Mouse (Mus musculus) lung, postnatal 0 days (tissue): ENCODE data around the gene Usp22. TPM values are rescaled to one million over a fixed set of nuclear protein-coding genes. Genes with fewer than 3 reads are reported as not detected.
"Not testable (repeated sequence)": the region's sequence is repeated elsewhere in the genome, so short reads cannot be mapped to it uniquely, and the experiment has no call there.

Source experiments
- ATAC-seq: fragments of 200-750 bp; cut with Nextera tagmentation; 2 replicates; pipeline ENCODE4 v1.8.0; 2017; ENCODE audit warnings: moderate library complexity
- DNase-seq: peaks from one replicate; pipeline ENCODE4 v3.0.0-alpha.2; 2016; ENCODE audit warnings: low spot score
- H3K27ac ChIP-seq: fragments of 300-500 bp; sonication (generic); 2 replicates; pipeline ENCODE4 v1.5.1; 2014; ENCODE audit warnings: antibody characterized with exemption, mild to moderate bottlenecking, low read length, mixed read lengths
- H3K27me3 ChIP-seq: fragments of 300-500 bp; sonication (generic); replicated peaks from 2 replicates; pipeline ENCODE4 v1.6.1; 2014; ENCODE audit warnings: low read length, mixed read lengths; ENCODE audit not compliant: insufficient read depth
- H3K36me3 ChIP-seq: fragments of 300-500 bp; sonication (generic); 2 replicates; pipeline ENCODE4 v1.6.1; 2014; ENCODE audit warnings: low read length, mixed read lengths; ENCODE audit not compliant: insufficient read depth
- H3K4me1 ChIP-seq: fragments of 300-500 bp; sonication (generic); 2 replicates; pipeline ENCODE4 v1.6.1; 2014; ENCODE audit warnings: antibody characterized with exemption, low read depth, low read length, mixed read lengths; ENCODE audit not compliant: insufficient read depth
- H3K4me2 ChIP-seq: fragments of 300-500 bp; sonication (generic); replicated peaks from 2 replicates; pipeline ENCODE4 v1.6.1; 2014; ENCODE audit warnings: low read depth, mild to moderate bottlenecking, low read length, moderate library complexity, mixed read lengths
- H3K4me3 ChIP-seq: fragments of 300-500 bp; sonication (generic); 2 replicates; pipeline ENCODE4 v1.5.1; 2014; ENCODE audit warnings: low read depth, low read length
- H3K9ac ChIP-seq: fragments of 300-500 bp; sonication (generic); replicated peaks from 2 replicates; pipeline ENCODE4 v1.6.1; 2014; ENCODE audit warnings: low read depth, mild to moderate bottlenecking
- H3K9me3 ChIP-seq: fragments of 300-500 bp; sonication (generic); 2 replicates; pipeline ENCODE4 v1.6.1; 2016; ENCODE audit warnings: low read length, mixed read lengths
- CTCF ChIP-seq: IDR thresholded peaks from 2 replicates; pipeline ENCODE4 v1.5.1; 2016; ENCODE audit warnings: antibody characterized with exemption, mild to moderate bottlenecking
- EP300 ChIP-seq: IDR thresholded peaks from 2 replicates; pipeline ENCODE4 v1.6.1; 2016; ENCODE audit warnings: antibody characterized with exemption, mild to moderate bottlenecking, control low read depth
- WGBS: fragments of 180-500 bp; shearing (Covaris S2); extraction: QIAGEN DNeasy Blood & Tissue Kit; methylation state at CpG from one replicate; pipeline ENCODE4 v1.1.7; 2014; 5-methylcytosine and 5-hydroxymethylcytosine counted together
- polyA plus RNA-seq: library from polyadenylated mRNA; unstranded; fragments of >200 nt; fragmentation: Nextera tagmentation; extraction: Ambion mirVana; gene quantifications from 2 replicates; pipeline ENCODE4 v1.2.1, GENCODE M21; 2015

Gene Usp22
- polyA plus RNA-seq, 1 experiment from 2014 or later: 38.4 TPM

DNA sequence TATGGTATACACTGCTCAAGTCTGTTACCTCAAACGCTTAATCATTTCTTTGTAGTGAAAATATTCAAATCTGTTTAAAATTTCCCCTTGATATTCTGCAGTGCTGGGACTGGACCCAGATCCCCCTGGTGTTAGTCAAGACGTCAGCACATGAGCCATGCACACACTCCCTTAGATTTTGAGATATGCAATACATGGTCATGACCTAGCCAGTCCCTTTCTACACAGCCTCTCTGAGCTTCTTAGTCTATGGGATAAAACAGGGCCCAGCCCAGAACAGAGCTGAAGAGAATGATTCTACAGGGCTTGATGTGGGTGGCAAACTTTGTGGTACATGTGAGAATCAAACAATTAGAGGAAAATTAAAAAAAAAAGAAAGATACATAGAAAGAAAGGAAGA lies 33.2 kb downstream of the Usp22 start:
- H3K4me2 ChIP-seq: no peak overlapping the region
- no peak overlapping the region for H3K4me3 ChIP-seq
- no peaks in the 10 kb centered on the region for H3K27me3 ChIP-seq
- no peaks in the 10 kb centered on the region for H3K36me3 ChIP-seq
- ATAC-seq (no peak), DNase-seq (no peak)
- 67% methylated on average over 2 of the region's 2 CpGs for WGBS
- no peak overlapping the region for H3K9ac ChIP-seq
- no peak overlapping the region for H3K27ac ChIP-seq
- no peaks in the 10 kb centered on the region for H3K4me1 ChIP-seq
- TF ChIP-seq EP300 (no peak), CTCF (no peak)
- H3K9me3 ChIP-seq: no peaks in the 10 kb centered on the region

DNA sequence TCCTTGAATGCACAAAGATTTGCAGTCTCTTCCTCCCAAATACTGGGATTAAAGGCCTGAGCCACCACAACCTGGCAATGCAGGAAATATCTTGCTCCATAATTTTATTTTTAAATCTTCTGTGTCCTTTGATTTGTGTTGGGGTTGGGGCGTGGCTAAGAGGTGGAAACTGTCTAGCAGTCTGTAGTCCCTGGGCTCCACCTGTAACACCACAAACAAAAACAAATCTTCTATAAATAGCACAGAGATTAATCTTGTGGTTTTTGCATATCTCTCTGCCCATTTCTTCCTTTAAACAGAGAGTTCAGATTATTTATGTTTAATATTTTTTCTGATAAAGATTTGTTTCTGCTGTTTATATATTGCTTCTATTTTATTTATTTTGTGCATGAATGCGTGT lies 41.9 kb downstream of the Usp22 start:
- ATAC-seq (no peak), DNase-seq (no peak)
- H3K27me3 ChIP-seq: no peaks in the 10 kb centered on the region
- no peaks in the 10 kb centered on the region for H3K36me3 ChIP-seq
- no peaks in the 10 kb centered on the region for H3K9me3 ChIP-seq
- H3K9ac ChIP-seq: no peak overlapping the region
- WGBS: 70% methylated on average over 2 of the region's 2 CpGs
- no peaks in the 10 kb centered on the region for H3K4me1 ChIP-seq
- H3K4me3 ChIP-seq: no peak overlapping the region
- TF ChIP-seq EP300: no peak
- TF ChIP-seq CTCF: no peak
- no peak overlapping the region for H3K27ac ChIP-seq
- H3K4me2 ChIP-seq: no peak overlapping the region

- H3K4me2 ChIP-seq, H3K27me3 ChIP-seq, H3K4me3 ChIP-seq, DNase-seq, H3K9ac ChIP-seq, H3K27ac ChIP-seq, H3K36me3 ChIP-seq, H3K4me1 ChIP-seq, H3K9me3 ChIP-seq, ATAC-seq: not testable (repeated sequence)
- 80% methylated on average over 4 of the region's 4 CpGs for WGBS
Observed at GRCm38 (mm10) chr11:61130646-61131045, 44.2 kb downstream of the Usp22 start.

DNA sequence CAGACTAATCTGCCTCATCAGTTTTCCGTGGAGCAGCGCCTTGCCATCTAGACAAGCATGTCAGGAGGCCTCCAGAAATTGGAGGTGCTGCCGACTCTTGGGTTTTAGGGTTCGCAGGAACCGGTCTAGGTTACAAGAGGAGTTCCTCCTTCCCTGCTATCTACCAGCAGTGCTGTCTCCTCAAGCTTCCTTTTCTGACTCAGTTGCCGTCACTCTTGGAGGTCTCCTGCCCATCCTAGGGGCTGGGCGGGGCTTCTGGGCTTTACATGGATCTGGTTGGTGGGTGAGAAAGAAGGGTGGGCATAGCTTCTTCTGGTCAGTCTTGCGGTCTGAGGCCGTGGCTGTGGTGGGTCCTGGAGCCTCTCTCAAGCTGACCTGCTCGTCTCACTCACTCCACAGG lies 45.5 kb downstream of the Usp22 start:
- Histone ChIP-seq H3K27me3 (no peaks in the 10 kb centered on the region), H3K4me1 (no peaks in the 10 kb centered on the region), H3K9ac (no peak overlapping the region), H3K4me3 (no peak overlapping the region), H3K4me2 (no peak overlapping the region), H3K9me3 (no peaks in the 10 kb centered on the region), H3K36me3 (no peaks in the 10 kb centered on the region), H3K27ac (no peak overlapping the region)
- ATAC-seq (no peak), DNase-seq (no peak)
- WGBS: 44% methylated on average over 10 of the region's 10 CpGs
- no peak for TF ChIP-seq EP300
- TF ChIP-seq CTCF: no peak

DNA sequence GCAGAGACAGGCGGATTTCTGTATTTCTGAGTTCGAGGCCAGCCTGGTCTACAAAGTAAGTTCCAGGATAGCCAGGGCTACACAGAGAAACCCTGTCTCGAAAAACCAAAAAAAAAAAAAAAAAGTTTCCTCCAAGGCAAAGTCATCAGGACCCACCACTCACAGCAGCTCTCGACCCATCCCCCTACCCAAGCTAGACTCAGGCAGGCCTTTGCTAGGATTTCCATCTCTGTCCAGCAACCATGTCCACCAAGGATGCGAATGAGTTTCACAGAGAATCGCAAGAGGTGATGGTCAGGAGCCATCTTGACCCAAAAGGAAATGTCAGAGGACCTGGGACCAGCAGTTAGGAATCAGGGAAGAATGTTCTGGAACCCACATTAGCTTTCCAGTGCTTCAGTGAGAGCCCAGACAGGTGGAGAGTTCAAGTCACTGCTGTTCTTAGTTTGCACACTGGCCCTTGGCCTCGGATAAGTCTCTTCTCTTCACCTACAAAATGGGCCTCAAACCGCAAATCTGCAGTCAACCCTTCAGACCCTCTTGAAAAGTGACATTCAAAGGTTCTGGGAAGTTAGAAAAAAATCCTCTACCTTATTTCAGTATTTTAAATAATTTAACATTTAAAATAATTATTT lies 47.3 kb downstream of the Usp22 start:
- Histone ChIP-seq H3K4me1 (no peaks in the 10 kb centered on the region), H3K4me2 (no peak overlapping the region), H3K9ac (no peak overlapping the region), H3K9me3 (no peaks in the 10 kb centered on the region), H3K27me3 (no peaks in the 10 kb centered on the region), H3K36me3 (no peaks in the 10 kb centered on the region), H3K27ac (no peak overlapping the region), H3K4me3 (no peak overlapping the region)
- WGBS: 90% methylated on average over 8 of the region's 8 CpGs
- DNase-seq: no peak
- ATAC-seq: no peak
- TF ChIP-seq CTCF (no peak), EP300 (no peak)

DNA sequence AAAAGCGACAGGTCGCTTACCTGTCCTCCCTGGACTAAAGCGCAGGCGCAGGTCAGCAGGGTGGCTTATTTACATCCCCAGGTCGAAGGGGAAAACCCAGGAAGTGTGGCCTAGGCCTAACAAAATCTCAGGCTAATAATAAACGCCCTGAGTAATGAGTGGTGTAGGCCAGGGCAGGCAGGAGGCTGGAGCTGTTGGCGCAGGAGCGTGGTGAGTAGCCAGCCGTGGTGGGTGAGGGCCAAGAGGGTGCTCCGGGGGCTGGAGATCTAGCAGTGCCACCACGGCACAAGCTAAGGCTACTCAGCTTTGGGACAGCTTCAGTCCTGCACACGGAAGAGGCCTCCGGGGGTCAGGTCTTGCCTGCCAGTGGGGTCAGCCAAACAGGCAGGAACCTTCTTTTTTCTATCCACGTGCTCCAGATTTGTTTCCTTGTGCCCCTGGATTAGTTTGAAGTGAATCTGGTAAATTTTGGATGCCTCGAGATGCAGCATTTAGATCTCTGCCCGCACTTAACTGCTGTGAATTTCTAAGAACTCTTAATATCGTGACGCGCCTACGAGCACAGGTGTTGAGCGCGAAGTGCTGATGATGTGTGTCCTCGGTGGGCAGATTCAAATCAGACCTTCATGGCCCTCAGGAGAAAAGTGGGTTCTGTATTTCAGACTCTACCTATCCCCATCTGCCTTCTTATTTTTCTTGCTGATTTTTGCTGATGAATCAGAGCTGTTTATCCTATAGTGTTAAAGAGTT lies 48.1 kb downstream of the Usp22 start, which contains the start of gene Tnfrsf13b:
Gene Tnfrsf13b, plus strand, starts transcription at position 150 of the 750 bp plus-strand sequence.
- H3K4me2 ChIP-seq: no peak within 1 kb of the TSS
- H3K4me3 ChIP-seq: no peak within 1 kb of the TSS
- H3K4me1 ChIP-seq: no peaks in the 10 kb centered on the region
- H3K36me3 ChIP-seq: no peaks in the 10 kb centered on the region
- H3K9me3 ChIP-seq: no peaks in the 10 kb centered on the region
- ATAC-seq: no peak
- H3K27ac ChIP-seq: no peak within 1 kb of the TSS
- TF ChIP-seq EP300 (no peak), CTCF (no peak)
- no peak for DNase-seq
- no peaks in the 10 kb centered on the region for H3K27me3 ChIP-seq
- WGBS: 77% methylated on average over 22 of the region's 23 CpGs
- H3K9ac ChIP-seq: no peak within 1 kb of the TSS
